ENCODE assay signal across 23 mouse cellular contexts in the genomic region with DNA sequence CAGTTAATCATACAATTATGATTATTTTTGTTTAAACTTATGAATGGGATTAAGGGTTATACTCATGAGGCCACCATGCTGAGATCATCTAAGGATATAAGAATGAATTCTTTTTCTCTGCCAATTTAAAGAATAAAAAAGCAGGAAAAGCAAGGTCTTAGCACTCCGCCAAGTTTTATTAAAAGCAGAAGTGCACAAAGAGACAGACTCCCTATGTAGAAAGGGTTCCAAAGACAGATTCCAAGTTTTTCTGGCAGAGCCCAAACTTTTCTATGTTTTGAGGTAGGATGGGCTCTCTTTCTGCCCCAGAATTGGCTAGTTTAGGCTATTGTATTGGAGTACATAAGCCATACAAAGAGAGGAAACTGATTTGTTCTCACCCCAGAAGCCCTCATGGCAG. TPM values are rescaled to one million over a fixed set of nuclear protein-coding genes. Genes with fewer than 3 reads are reported as not detected.
DNase-seq lines count a peak whose midpoint lies in the region; ATAC-seq lines count a peak whose summit lies in the region.
"Had no signal": no experiment of that assay in that cellular context is flagged by ENCODE, and none has a peak within 500 bp of the region (broad histone marks: within the 10 kb centered on the region; RNA-seq: fewer than 3 reads in every experiment).

No protein-coding gene starts in this region.

- peaks cover 7% of the 10 kb centered on the region for H3K4me1 ChIP-seq in embryonic facial prominence, embryonic 12.5 days
- 0 out of 2 replicates have a peak, but pooled peaks cover 7% of the 10 kb centered on the region for H3K4me1 ChIP-seq in embryonic facial prominence, embryonic 15.5 days
- no peaks in the 10 kb centered on the region for H3K4me1 ChIP-seq in forebrain, embryonic 12.5 days
- H3K4me1 ChIP-seq: forebrain, embryonic 13.5 days; hindbrain, embryonic 15.5 days had no signal

- no peaks in the 10 kb centered on the region for H3K36me3 ChIP-seq in embryonic facial prominence, embryonic 12.5 days
- no peaks in the 10 kb centered on the region for H3K36me3 ChIP-seq in embryonic facial prominence, embryonic 15.5 days
- no peaks in the 10 kb centered on the region for H3K36me3 ChIP-seq in forebrain, embryonic 12.5 days (replicated peaks)
- H3K36me3 ChIP-seq: hindbrain, embryonic 12.5 days; hindbrain, embryonic 15.5 days had no signal

- no peak overlapping the region for H3K4me3 ChIP-seq in embryonic facial prominence, embryonic 12.5 days
- H3K4me3 ChIP-seq in embryonic facial prominence, embryonic 15.5 days (replicated peaks): no peak overlapping the region
- no peak overlapping the region for H3K4me3 ChIP-seq in forebrain, embryonic 12.5 days (replicated peaks)
- H3K4me3 ChIP-seq: erythroblast, embryonic 14.5 days; forebrain, embryonic 13.5 days; heart, adult 2 months; heart, embryonic 10.5 days; hindbrain, embryonic 12.5 days; hindbrain, embryonic 15.5 days had no signal

- ATAC-seq in embryonic facial prominence, embryonic 12.5 days (ENCODE audit: insufficient number of reproducible peaks, insufficient read depth, low FRiP score, low TSS enrichment): no peak
- ATAC-seq in embryonic facial prominence, embryonic 15.5 days (ENCODE audit: insufficient number of reproducible peaks, low FRiP score, low TSS enrichment, low read depth): 0 out of 2 replicates have a peak, but pooled peaks have one; percentile 54
- no peak for ATAC-seq in megakaryocyte-erythroid progenitor cell, adult 5-6 weeks (replicated peaks; ENCODE audit: low FRiP score, low TSS enrichment, poor library complexity, severe bottlenecking)
- no peak for ATAC-seq in forebrain, embryonic 12.5 days (ENCODE audit: low FRiP score)
- ATAC-seq in activated CD4-positive, CD25-positive, alpha-beta regulatory T cell, adult 4 months: no peak
- ATAC-seq: CD4-positive, CD25-positive, alpha-beta regulatory T cell, adult 4 months; forebrain, embryonic 13.5 days; forebrain, embryonic 16.5 days; intestine, postnatal 0 days had no signal

- WGBS in embryonic facial prominence, embryonic 12.5 days: 41% methylated on average over 1 of the region's 1 CpGs
- 43% methylated on average over 1 of the region's 1 CpGs for WGBS in embryonic facial prominence, embryonic 15.5 days
- WGBS in forebrain, embryonic 12.5 days: 69% methylated on average over 1 of the region's 1 CpGs

- no peak overlapping the region for H3K9ac ChIP-seq in embryonic facial prominence, embryonic 12.5 days
- H3K9ac ChIP-seq in embryonic facial prominence, embryonic 15.5 days: no peak overlapping the region
- no peak overlapping the region for H3K9ac ChIP-seq in forebrain, embryonic 12.5 days
- H3K9ac ChIP-seq: forebrain, embryonic 13.5 days; hindbrain, embryonic 12.5 days; hindbrain, embryonic 15.5 days had no signal

- peak overlapping the region; percentile 60; the same call in 1 of the 2 replicates for H3K27ac ChIP-seq in embryonic facial prominence, embryonic 12.5 days
- peak overlapping the region; percentile 77 for H3K27ac ChIP-seq in embryonic facial prominence, embryonic 15.5 days (replicated peaks)
- H3K27ac ChIP-seq in forebrain, embryonic 12.5 days: no peak overlapping the region
- H3K27ac ChIP-seq: forebrain, embryonic 13.5 days; heart, adult 2 months; heart, embryonic 10.5 days; hindbrain, embryonic 12.5 days; hindbrain, embryonic 15.5 days had no signal

- no peaks in the 10 kb centered on the region for H3K27me3 ChIP-seq in embryonic facial prominence, embryonic 12.5 days
- H3K27me3 ChIP-seq in embryonic facial prominence, embryonic 15.5 days: no peaks in the 10 kb centered on the region
- H3K27me3 ChIP-seq in forebrain, embryonic 12.5 days: no peaks in the 10 kb centered on the region
- H3K27me3 ChIP-seq: forebrain, embryonic 13.5 days; hindbrain, embryonic 12.5 days; hindbrain, embryonic 15.5 days had no signal

- H3K9me3 ChIP-seq in embryonic facial prominence, embryonic 12.5 days: no peaks in the 10 kb centered on the region
- no peaks in the 10 kb centered on the region for H3K9me3 ChIP-seq in embryonic facial prominence, embryonic 15.5 days (replicated peaks)
- no peaks in the 10 kb centered on the region for H3K9me3 ChIP-seq in forebrain, embryonic 12.5 days
- H3K9me3 ChIP-seq: forebrain, embryonic 13.5 days; heart, embryonic 10.5 days; hindbrain, embryonic 12.5 days; hindbrain, embryonic 15.5 days had no signal

- peak; percentile 51 for DNase-seq in NIH3T3 (ENCODE audit: low read depth)
- DNase-seq in adipocyte (ENCODE audit: low spot score): peak; percentile 12
- DNase-seq: adrenal gland, adult 2 months; adrenal gland, postnatal 14 days; cerebellum, adult 11-12 months; cerebellum, adult 8-10 months; cerebellum, postnatal 14 days; gastrocnemius, postnatal 25 days; heart, adult 2 months; kidney, adult 2 months had no signal

- H3K4me2 ChIP-seq in embryonic facial prominence, embryonic 12.5 days (replicated peaks): no peak overlapping the region
- no peak overlapping the region for H3K4me2 ChIP-seq in embryonic facial prominence, embryonic 15.5 days (replicated peaks)
- H3K4me2 ChIP-seq in forebrain, embryonic 12.5 days: no peak overlapping the region
- H3K4me2 ChIP-seq: forebrain, embryonic 13.5 days; hindbrain, embryonic 12.5 days; hindbrain, embryonic 15.5 days had no signal

RNA-seq across cellular contexts. Expression of a gene that starts 37.6 kb away (rescaled TPM):
- 10.4 and 10.7 TPM in 2 replicates for polyA plus RNA-seq in embryonic facial prominence, embryonic 12.5 days (2016; fragmentation: Nextera tagmentation; extraction: Ambion mirVana)
- 10.4 and 12.2 TPM in 2 replicates for polyA plus RNA-seq in embryonic facial prominence, embryonic 15.5 days (2015; fragmentation: Nextera tagmentation; extraction: Ambion mirVana)
- total RNA-seq in megakaryocyte-erythroid progenitor cell, adult 5-6 weeks (2014; fragmentation: Nextera tagmentation): 24.5 and 28.2 TPM in 2 replicates
- total RNA-seq in megakaryocyte-erythroid progenitor cell, adult 5-6 weeks (2017): 42.6 and 56.8 TPM in 2 replicates
- polyA plus RNA-seq in forebrain, embryonic 12.5 days (2016; fragmentation: Nextera tagmentation; extraction: Ambion mirVana): 7.7 and 10.8 TPM in 2 replicates
- polyA plus RNA-seq in activated CD4-positive, CD25-positive, alpha-beta regulatory T cell, adult 4 months (2017; shearing (Covaris generic)): 1 to 10 TPM; 5.6 to 8.7 TPM

RNA-seq across cellular contexts. Expression of a gene that starts 37.6 kb away (rescaled TPM):
- polyA plus RNA-seq in embryonic facial prominence, embryonic 12.5 days (2016; fragmentation: Nextera tagmentation; extraction: Ambion mirVana): 11.8 and 12.3 TPM in 2 replicates
- polyA plus RNA-seq in embryonic facial prominence, embryonic 15.5 days (2015; fragmentation: Nextera tagmentation; extraction: Ambion mirVana): 11.3 and 13.3 TPM in 2 replicates
- 9.6 and 13.2 TPM in 2 replicates for total RNA-seq in megakaryocyte-erythroid progenitor cell, adult 5-6 weeks (2014; fragmentation: Nextera tagmentation)
- 14.9 and 22.9 TPM in 2 replicates for total RNA-seq in megakaryocyte-erythroid progenitor cell, adult 5-6 weeks (2017)
- polyA plus RNA-seq in forebrain, embryonic 12.5 days (2016; fragmentation: Nextera tagmentation; extraction: Ambion mirVana): 8.4 and 8.5 TPM in 2 replicates
- polyA plus RNA-seq in activated CD4-positive, CD25-positive, alpha-beta regulatory T cell, adult 4 months (2017; shearing (Covaris generic)): 10 to 100 TPM; 23.3 to 28.0 TPM
